Mouse (Mus musculus): ENCODE measurements around the gene Zfp62. TPM values are rescaled to one million over a fixed set of nuclear protein-coding genes. Genes with fewer than 3 reads are reported as not detected.
A peak's percentile ranks its signal among the peaks of the same experiment; 100 is the strongest.

The Zfp62 gene
- polyA plus RNA-seq, 1 experiment from 2014 or later: 34.6 TPM

DNA sequence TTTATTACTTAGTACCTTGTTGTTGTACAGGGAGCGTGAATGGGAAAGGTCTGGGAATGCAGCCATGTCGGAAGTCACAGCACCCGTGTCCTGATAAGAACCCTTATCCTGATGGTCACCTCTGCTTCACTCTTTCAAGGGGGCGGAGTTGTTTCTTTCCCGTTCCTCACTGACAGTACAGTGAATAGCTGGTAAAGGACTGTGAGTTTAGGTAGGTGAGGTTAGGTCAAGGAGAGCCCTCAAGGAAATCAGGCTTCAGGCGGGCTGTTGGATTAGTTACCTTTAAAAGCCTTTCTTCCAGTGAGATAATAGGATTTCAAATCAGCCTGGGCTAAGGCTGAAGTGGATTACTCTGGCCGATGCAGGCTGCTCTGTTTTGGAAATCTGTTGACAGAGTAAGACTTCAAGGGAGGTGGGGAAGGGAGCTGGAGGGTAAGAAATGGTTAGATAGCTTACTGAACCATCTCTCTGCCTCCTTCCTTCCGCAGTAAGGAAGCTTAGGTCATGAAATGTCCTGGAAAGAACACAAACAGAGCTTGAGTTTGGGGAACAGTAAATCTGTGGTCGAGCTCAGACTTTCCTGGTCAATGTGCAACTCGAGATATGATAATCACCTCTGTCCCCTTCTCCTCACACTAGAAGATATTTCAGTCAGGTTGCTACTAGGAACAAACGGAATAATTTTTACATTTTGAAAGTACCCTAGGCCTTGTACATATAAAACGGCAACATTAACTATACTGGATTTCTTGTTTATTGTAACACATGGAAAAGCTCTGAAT, 42.7 kb downstream of the Zfp62 start:
- peak overlapping the region; percentile 66 for H3K4me3 ChIP-seq
- H3K27me3 ChIP-seq (ENCODE audit: insufficient read depth, poor library complexity, severe bottlenecking): no peaks in the 10 kb centered on the region
- H3K36me3 ChIP-seq: no peaks in the 10 kb centered on the region
- no peak for DNase-seq (ENCODE audit: low spot score)
- H3K27ac ChIP-seq: peak overlapping the region; percentile 92
- 20% methylated on average over 12 of the region's 12 CpGs for WGBS
- peaks cover 51% of the 10 kb centered on the region for H3K4me1 ChIP-seq
- H3K9me3 ChIP-seq: no peaks in the 10 kb centered on the region

DNA sequence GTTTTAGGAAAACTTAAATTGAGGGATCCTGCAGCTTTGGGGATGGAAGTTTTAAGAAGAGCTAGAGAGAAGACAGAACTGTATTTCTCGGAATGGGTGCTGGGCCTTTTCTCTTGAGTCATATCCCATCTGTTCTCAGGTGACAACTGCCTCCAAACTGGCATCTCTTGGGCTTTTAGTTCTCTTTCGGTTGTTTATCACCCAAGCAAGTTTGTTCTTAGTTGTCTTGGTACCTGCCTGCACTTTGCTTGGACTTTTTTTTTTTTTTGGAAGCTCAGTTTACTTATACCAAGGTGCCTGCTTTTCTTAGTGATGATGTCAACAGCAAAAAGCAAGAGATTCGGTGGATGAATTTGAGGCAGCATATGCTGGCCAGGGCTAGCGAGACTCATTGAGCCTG, 43.4 kb downstream of the Zfp62 start:
- Histone ChIP-seq H3K4me1 (peaks cover 58% of the 10 kb centered on the region), H3K27me3 (ENCODE audit: insufficient read depth, poor library complexity, severe bottlenecking) (no peaks in the 10 kb centered on the region), H3K4me3 (no peak overlapping the region), H3K36me3 (no peaks in the 10 kb centered on the region), H3K9me3 (no peaks in the 10 kb centered on the region), H3K27ac (no peak overlapping the region)
- 80% methylated on average over 4 of the region's 4 CpGs for WGBS
- no peak for DNase-seq (ENCODE audit: low spot score)

DNA sequence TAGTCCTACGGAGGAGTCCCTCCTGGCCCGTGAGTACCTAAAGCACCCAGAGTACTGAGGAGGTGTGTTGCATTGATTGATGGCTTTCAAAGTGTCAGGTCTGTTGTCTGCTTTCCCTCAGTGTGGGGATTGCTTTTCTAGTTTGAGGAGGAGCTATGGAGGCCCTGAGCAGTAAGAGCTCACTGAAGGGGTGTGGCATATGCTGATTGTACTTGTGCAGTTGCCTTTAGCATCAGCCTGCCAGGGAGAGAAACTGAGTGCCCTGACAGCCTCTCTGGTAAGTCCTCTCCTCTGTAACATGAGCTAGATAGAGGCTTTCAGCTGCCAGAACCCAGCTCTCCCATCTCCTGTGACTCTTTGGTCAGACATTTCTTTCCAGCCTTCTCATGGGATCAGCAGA, 44.2 kb downstream of the Zfp62 start:
- no peak overlapping the region for H3K4me3 ChIP-seq
- WGBS: 33% methylated on average over 2 of the region's 2 CpGs
- H3K4me1 ChIP-seq: peaks cover 65% of the 10 kb centered on the region
- peak overlapping the region; percentile 6 for H3K27ac ChIP-seq
- no peaks in the 10 kb centered on the region for H3K9me3 ChIP-seq
- 0 out of 2 replicates have a peak, but pooled peaks cover 4% of the 10 kb centered on the region for H3K36me3 ChIP-seq
- no peak for DNase-seq (ENCODE audit: low spot score)
- no peaks in the 10 kb centered on the region for H3K27me3 ChIP-seq (ENCODE audit: insufficient read depth, poor library complexity, severe bottlenecking)

DNA sequence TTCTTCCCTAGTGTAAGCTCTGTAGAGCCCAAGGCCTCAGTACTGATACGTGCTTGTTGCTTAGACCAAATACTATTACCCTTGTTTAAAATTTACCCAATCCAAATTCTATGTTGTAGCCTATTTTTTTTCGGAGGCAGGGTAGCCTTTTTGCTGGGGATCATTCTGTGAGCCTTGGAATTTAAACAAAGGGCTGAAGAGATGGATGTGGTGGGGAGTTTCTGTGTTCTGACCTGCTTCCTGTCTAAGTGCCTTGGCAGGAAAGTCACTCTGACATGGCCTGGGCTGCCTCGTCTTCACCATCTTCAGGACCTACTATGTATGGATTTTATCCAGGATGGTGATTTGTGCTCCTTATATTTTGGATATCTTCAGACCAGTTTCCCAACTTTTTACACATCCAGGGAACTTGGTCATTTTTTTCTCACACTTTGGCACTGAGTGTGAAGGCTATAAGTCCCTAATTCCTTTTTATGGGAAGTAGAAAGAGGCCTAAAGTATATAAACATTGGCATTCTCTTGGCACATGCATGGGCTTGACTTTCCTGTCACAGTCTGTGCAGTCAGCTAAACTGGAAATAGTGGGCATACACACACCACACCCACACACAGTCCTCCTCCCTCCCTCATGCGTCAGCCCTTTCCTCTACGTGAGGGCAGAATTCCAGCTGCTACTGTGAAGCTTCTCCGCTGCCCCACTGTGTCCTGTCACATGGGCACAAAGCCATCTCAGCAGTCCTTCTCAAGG, 45.3 kb downstream of the Zfp62 start:
- peaks cover 65% of the 10 kb centered on the region for H3K4me1 ChIP-seq
- H3K27me3 ChIP-seq (ENCODE audit: insufficient read depth, poor library complexity, severe bottlenecking): no peaks in the 10 kb centered on the region
- H3K9me3 ChIP-seq: no peaks in the 10 kb centered on the region
- no peak for DNase-seq (ENCODE audit: low spot score)
- WGBS: 61% methylated on average over 6 of the region's 6 CpGs
- H3K4me3 ChIP-seq: no peak overlapping the region
- peak overlapping the region; percentile 97 for H3K27ac ChIP-seq
- peaks cover 13% of the 10 kb centered on the region for H3K36me3 ChIP-seq

DNA sequence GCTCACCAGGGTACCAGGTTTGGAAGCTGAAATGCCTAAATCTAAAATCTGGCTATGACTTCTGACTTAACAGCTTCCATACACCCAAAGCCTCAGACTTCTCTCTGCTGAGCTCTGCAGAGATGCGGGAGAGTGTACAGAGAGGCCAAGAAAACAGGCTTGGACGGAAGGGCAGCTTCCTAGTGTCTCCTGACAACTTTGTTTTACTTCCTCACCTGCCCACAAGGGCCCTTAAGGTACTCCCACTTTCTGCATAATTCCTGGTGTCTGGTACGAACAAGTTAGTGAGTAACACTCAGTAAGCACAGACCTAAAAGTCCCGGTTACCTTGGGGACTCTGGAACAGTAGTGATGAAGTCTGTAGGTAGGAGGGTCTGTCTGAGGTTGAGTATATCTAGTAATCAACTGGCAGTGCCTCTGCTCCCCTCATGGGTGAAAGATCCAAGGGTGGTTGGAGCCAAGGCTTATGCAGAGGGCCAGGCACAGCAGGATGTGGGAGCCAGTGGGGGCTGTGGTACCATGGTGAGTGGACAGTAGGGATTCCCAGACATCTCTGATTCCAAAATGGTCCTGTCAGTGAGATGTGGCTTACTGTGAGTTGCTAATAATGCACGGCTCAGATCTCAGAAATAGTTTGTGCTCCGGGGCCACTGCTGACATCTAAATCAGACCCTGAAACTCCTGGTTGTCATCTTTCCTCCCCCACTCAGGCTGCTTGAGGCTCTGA, 46.0 kb downstream of the Zfp62 start:
- Histone ChIP-seq H3K9me3 (no peaks in the 10 kb centered on the region), H3K27ac (peak overlapping the region; percentile 97), H3K27me3 (ENCODE audit: insufficient read depth, poor library complexity, severe bottlenecking) (no peaks in the 10 kb centered on the region), H3K36me3 (peaks cover 20% of the 10 kb centered on the region), H3K4me3 (no peak overlapping the region), H3K4me1 (peaks cover 65% of the 10 kb centered on the region)
- 72% methylated on average over 6 of the region's 6 CpGs for WGBS
- no peak for DNase-seq (ENCODE audit: low spot score)

DNA sequence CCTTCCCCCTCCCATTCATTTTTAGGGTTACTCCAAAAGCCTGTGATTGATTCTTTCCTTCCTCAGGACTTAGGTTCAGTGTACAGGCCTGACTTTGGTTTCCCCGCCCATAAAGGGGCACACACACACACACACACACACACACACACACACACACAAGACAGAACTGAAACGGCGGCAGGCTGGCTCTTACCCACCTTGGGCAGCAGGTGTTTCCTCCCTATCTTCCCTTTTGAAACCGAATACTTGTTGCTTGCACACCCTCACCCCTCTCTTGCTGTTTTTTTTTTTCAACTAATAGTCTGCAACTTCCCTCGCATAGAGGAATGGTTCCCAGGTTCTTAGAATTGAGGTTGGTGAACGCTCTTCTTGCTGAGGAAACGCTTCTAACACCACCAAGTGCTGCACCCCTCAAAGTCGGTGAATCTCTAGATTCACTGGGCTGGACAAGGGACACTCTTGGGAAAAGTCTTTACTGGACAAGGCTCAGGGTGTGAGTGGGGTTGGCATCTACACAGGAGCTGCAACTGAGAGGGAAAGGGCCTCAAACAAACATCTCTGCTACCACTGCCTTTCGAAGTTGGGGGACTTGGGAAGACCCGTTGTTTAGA, 46.8 kb downstream of the Zfp62 start:
- DNase-seq (ENCODE audit: low spot score): no peak
- Histone ChIP-seq H3K27ac (peak overlapping the region; percentile 97), H3K36me3 (peaks cover 28% of the 10 kb centered on the region), H3K4me3 (peak overlapping the region; percentile 83), H3K4me1 (peaks cover 58% of the 10 kb centered on the region), H3K27me3 (ENCODE audit: insufficient read depth, poor library complexity, severe bottlenecking) (no peaks in the 10 kb centered on the region), H3K9me3 (no peaks in the 10 kb centered on the region)
- 28% methylated on average over 10 of the region's 10 CpGs for WGBS

DNA sequence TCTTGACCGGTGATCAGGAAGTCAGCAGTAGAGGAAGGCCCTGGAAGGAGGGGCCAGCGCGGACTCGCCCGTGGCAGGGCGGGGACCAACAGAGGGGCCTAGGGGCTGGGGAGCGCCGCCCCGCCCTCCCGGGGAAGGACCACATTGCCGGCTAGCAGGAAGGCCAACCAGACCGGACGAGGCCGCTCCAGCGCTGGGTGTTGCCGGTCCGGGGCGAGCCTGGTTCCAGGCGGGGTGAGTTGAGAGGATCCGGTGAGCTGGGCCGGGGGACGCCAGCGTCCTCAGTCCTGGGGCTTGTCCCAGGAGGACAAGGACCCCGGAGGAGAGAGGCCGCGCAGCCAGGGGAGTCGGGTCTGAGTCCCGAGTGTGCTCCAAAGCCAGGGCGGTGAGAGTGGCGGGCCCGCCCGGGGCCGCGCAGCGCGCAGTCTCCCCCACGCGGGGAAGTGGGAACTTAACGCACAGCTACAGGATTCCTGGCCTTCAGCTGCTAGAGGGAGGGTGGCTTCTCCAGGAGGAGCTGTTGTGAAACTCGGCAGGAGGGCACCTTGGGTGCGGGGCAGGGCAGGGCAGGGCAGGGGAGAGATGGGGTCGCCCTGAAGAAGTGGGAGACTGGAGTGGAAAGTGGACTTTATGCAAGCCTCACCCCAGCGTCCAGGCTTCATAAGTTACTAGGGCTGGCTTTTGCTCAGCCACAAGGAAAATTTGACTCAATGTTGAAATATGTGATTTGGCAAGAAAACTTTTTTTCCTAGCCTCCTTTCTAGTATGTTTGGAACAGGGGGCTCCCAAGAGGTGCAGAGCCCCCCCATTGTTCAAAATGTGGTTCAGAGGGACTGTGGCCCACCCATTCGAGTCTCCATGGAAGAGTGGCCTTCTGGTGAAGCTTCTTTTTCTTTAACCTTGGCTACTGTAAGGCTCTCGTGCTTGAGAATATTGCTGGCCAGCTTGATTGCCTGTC, 47.6 kb downstream of the Zfp62 start:
- Histone ChIP-seq H3K27ac (peak overlapping the region; percentile 97), H3K27me3 (ENCODE audit: insufficient read depth, poor library complexity, severe bottlenecking) (no peaks in the 10 kb centered on the region), H3K36me3 (peaks cover 36% of the 10 kb centered on the region), H3K9me3 (no peaks in the 10 kb centered on the region), H3K4me3 (peak overlapping the region; percentile 83), H3K4me1 (peaks cover 52% of the 10 kb centered on the region)
- DNase-seq (ENCODE audit: low spot score): peak; percentile 96
- 3% methylated on average over 45 of the region's 45 CpGs for WGBS

DNA sequence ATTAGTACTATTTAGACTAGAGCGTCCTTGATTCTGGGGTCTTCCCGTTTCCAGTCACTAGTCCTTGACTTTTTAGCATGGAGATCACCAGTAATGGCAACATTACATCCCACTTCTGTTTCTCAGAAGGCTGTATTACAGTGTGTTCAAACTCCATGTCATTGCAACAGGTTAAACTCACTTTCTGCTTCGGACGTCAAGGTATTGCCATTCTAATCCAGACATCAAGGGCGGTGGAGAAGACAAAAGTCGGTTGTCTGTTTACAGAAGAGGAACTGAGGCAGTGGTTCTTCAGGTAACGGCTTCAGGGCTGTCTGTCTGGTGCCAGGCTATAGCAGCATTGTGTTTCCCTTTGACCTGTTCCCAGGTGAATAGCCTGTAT, 48.3 kb downstream of the Zfp62 start:
- WGBS: 70% methylated on average over 7 of the region's 7 CpGs
- no peak for DNase-seq (ENCODE audit: low spot score)
- Histone ChIP-seq H3K9me3 (no peaks in the 10 kb centered on the region), H3K27me3 (ENCODE audit: insufficient read depth, poor library complexity, severe bottlenecking) (no peaks in the 10 kb centered on the region), H3K4me1 (peaks cover 46% of the 10 kb centered on the region), H3K36me3 (peaks cover 36% of the 10 kb centered on the region), H3K4me3 (peak overlapping the region; percentile 83), H3K27ac (peak overlapping the region; percentile 97; the same call in 1 of the 2 replicates)

DNA sequence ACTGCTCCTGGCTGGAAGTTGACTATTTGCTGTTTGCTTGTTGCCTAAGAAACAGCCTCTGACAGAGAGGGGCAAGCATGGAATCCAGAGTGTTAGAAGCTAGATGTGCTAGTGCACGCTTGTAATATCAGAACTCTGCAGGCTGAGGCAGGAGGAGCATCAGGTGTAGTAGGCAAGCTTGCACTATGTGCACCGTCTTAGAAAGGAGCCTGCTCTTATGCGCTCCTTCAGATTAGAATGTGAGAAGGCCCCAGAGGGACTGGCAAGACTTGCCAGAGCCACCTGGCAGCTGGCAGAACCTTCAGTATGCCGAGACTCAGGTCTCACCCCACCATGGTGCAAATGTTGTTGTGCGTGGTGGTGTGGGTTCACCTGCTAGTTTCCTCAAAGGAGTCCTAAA, 49.0 kb downstream of the Zfp62 start:
- Histone ChIP-seq H3K4me1 (peaks cover 39% of the 10 kb centered on the region), H3K27ac (no peak overlapping the region), H3K9me3 (no peaks in the 10 kb centered on the region), H3K4me3 (no peak overlapping the region; the same call in 1 of the 2 replicates), H3K27me3 (ENCODE audit: insufficient read depth, poor library complexity, severe bottlenecking) (no peaks in the 10 kb centered on the region), H3K36me3 (peaks cover 38% of the 10 kb centered on the region)
- no peak for DNase-seq (ENCODE audit: low spot score)
- WGBS: 89% methylated on average over 5 of the region's 5 CpGs

DNA sequence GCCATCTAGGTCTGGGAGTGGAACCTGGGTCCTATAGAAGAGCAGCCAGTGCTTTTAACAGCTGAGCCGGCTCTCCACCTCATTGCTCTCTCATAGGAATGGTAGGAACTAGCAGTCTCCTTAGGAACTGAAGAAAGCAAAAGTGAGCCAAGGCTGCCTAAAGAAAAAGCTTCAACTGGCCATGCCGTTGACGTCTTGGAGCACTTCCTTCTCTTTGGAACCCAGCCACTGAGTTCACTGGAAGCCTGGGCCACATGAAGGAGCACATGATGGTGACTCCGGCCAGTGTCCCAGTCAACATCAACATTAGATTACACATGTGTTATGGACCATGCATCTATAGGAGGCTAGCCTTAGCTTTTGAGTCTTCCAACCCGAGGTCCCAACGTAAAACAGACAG, 49.9 kb downstream of the Zfp62 start:
- Histone ChIP-seq H3K27me3 (ENCODE audit: insufficient read depth, poor library complexity, severe bottlenecking) (no peaks in the 10 kb centered on the region), H3K36me3 (peaks cover 44% of the 10 kb centered on the region), H3K4me1 (peaks cover 33% of the 10 kb centered on the region), H3K27ac (no peak overlapping the region), H3K4me3 (no peak overlapping the region), H3K9me3 (no peaks in the 10 kb centered on the region)
- 92% methylated on average over 6 of the region's 6 CpGs for WGBS
- DNase-seq (ENCODE audit: low spot score): no peak

DNA sequence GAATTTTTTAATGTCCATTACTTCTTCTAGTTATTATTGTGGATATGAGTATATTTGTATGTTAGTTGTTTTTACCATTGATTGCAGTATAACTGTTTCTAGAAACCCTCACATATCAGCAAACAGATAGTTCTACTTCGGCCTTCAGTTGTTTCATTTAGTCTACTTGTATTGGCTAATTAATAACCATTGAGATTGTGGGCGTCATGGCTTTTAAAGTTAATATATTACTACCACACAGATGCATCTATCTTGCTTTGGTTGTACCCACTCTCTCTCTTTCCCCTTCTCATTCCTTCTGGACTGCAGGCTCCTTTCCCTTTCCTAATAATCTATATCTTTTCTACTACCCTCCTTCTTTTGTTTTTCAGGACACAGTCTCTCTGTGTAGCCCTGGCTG, 56.2 kb downstream of the Zfp62 start:
- DNase-seq (ENCODE audit: low spot score): no peak
- H3K27me3 ChIP-seq (ENCODE audit: insufficient read depth, poor library complexity, severe bottlenecking): no peaks in the 10 kb centered on the region
- no peaks in the 10 kb centered on the region for H3K4me1 ChIP-seq
- no peak overlapping the region for H3K4me3 ChIP-seq
- peaks cover 61% of the 10 kb centered on the region for H3K36me3 ChIP-seq
- WGBS: 97% methylated on average over 2 of the region's 2 CpGs
- no peaks in the 10 kb centered on the region for H3K9me3 ChIP-seq
- H3K27ac ChIP-seq: no peak overlapping the region

DNA sequence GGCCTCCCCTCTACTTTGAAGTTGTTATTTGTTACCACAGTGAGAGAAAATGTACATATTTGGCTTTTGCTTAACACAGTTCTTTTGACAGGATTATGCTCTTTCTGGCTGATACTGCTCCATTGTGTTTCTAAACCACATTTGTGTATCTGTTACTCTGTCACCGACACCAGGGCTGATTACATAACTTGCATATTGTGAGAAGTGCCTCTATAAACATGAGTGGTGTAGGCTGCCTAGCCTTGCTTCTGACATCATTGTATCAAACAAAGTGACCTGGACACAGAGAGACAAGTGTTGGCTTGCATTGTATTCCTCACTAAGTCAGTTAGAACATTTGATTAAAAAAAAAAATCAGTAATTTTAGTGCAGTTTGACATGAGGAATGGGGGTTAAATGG, 56.7 kb downstream of the Zfp62 start:
- no peaks in the 10 kb centered on the region for H3K27me3 ChIP-seq (ENCODE audit: insufficient read depth, poor library complexity, severe bottlenecking)
- no peak overlapping the region for H3K27ac ChIP-seq
- no peak overlapping the region for H3K4me3 ChIP-seq
- 85% methylated on average over 1 of the region's 1 CpGs for WGBS
- no peaks in the 10 kb centered on the region for H3K9me3 ChIP-seq
- H3K4me1 ChIP-seq: no peaks in the 10 kb centered on the region
- DNase-seq (ENCODE audit: low spot score): no peak
- peaks cover 59% of the 10 kb centered on the region for H3K36me3 ChIP-seq

Data from heart, embryonic 10.5 days (tissue).